Mouse (Mus musculus): ENCODE measurements at regions not wholly inside any gene's neighbourhood (a gene's known extent, or its start where the extent isn't known, plus 50 kb on each side); places are given as distances from the start of the nearest gene placed in this dataset.

GRCm38 (mm10) chr3:140716896-140717295, 495.3 kb downstream of the Pdha2 start:
- TF ChIP-seq CTCF (IDR thresholded peaks at IDR 0.05; ENCODE audit: borderline replicate concordance, extremely low read depth, insufficient read depth, insufficient read length): no peak
- TF ChIP-seq POLR2A (IDR thresholded peaks at IDR 0.05; ENCODE audit: borderline replicate concordance, extremely low read depth, insufficient read depth, insufficient read length, poor library complexity, severe bottlenecking): no peak
